Mouse (Mus musculus) kidney, postnatal 36 days (tissue): ENCODE data around the gene Slc17a3.
A peak's percentile ranks its signal among the peaks of the same experiment; 100 is the strongest.

Experiments
- DNase-seq, 2 experiments: peaks; one replicate each; pipeline ENCODE4 v3.0.0; 2021 to 2022; ENCODE audit warnings: mixed read lengths in 2 of 2

The Slc17a3 gene

DNA sequence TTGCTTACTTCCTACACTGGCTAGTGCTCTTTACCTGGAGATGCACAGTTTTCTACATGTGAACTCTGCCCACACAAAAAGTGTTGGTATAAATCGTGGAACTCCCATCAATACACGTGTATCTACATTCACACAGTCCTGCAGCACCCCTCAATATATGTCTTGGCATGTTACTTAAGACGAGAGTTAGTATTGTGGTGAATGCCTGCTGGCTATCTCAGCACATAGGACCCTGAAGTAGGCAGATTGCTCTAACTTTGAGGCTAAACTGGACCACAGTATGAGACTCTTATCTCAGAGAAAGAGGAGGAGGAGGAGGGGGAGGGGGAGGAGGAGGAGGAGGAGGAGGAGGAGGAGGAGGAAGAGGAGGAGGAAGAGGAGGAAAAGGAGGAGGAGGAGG, 39.9 kb downstream of the Slc17a3 start:
- DNase-seq, result no peak

DNA sequence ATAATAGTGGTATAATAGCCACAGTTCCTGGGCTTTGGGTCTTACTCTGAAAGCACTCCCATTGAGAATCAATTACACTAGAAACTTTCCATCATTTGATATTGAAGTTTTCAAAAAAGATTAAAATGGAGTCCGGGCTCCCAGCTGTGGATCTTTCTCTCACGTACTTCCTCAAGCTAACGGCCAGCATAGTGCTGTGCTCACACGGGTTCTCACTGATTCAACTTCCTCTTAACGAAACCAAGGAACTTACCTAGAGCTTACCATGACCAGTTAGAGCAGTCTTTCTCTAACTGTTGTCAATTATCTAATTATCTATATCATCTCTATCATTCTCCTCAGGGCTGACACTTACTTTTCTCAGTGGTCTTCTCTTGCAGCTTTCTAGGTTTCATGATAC, 40.4 kb downstream of the Slc17a3 start:
- no peak for DNase-seq

DNA sequence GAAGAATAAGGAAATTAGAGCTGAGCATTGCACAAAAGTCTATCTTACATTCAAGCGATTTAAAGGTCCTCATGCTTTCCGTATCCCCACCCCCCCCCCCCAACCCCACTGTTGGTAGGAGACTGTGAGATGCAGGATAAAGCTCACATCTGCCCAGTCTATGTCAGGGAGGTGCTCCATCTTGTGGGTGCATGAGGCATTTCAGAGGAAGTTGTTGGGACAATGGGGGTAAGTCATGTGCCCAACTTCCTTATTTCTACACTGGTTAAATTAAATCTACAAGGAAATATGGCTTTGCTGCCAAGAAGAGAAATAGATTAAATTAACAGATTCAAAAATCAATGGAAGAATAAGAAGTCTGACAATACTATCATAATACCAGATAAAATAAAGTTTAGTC, 46.3 kb downstream of the Slc17a3 start:
- DNase-seq, result peak in 1 of 2 experiments; percentile 50

DNA sequence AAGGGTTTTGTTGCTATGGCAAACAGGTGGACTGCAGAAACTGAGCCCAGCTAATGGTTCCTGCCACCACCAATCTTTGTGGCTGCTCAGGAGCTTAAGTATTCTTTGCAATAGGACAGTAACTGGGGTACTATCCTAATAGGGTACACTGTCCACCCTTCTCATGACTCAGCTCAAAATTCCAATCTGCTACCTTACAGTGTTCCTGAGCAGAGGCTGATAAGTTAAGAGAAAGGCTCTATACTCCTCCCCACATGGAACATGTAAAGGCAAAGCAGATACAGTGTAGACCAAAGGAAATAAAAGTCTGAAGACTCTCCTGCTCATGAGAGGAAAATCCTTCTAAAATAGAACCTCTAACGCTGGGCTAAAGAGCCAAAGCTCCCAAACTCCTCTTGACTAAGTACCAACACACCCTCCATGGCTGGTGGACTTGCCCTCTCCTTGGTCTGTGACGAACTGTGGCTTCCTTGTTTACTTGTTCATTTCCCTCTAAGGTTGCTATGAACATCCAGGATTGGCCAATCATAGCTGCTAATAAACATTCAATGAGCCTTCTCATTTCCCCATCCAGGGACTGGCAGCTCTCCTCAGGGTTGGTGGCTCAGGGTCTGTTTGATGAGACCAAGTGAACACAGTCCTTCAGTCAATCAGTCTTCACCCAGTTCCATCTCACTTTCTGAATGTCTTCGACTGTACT, 47.9 kb downstream of the Slc17a3 start:
- no peak for DNase-seq

DNA sequence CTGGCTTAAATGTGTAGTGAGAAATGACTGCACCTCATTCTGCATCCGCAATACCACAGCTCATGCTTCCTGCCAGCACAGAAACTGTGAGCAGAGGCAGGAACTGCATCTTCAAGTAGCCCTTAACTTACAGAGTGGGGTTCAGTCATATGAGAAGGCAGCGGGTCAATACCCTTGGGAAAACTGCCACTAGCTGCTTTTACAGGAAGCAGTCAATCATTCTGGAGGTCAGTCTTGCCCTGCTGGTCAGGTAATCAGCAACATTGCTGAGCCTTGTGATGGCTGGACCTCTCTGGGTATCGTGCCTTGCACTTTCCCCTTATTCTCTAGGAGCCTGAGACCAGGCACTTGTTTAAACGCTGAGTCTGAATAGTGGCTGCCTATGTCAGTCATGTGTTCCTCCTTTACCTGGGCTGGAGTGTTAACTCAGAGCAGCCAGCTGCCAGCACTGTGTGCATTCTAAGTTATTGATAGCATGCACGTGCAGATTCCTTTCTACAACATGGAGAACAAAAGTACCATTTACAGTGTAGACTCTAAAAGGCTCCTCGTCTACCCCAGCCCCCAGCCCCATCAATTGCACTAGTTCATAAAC, 49.9 kb downstream of the Slc17a3 start:
- peak; percentile 61 to 66 for DNase-seq

DNA sequence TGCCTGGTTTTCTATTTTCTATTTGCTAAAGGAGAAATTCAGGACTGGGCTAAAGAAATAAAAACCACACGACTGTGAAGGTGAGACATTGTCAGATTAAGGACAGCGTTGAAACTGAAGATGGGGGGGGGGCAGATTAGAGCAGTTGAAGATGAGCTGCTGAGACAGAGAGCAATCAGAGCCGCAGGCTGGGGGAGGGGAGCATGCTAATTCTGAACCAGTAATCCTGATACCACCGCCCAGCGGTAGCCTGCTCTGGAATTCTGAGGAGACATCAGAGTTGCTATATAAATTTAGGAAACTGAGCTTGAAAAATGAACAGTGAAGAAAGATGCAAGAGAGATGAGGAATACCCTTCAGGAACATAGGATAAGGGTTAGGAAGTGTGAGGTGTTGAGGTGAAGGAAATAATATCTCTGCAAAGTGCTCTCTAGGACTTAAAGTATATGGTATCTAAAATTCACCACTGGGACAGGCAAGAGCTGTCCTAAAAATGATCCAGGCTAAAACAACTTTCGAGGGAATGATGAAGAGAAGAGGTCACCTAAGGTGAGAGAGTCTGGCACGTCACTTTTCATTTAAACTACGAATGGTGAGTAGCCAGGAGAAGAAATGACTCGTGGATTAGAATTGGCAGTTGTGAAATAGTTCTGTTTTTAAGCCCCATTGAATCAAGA, 53.5 kb downstream of the Slc17a3 start:
- no peak for DNase-seq

DNA sequence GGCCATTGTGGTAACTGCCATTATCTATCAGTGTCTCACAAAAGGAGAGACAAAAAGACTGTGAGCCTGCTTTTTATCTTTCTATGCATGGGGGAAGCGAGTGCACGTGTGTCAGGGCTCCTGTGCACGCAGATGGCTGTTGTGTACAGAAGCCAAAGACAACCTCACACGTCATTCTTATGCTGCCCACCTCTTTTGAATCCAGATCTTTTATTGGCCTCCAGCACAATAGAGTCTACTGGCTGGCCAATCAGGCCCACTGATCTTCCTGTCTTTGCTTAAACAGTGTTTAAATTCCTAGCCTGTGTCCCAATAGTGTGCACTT, 54.0 kb downstream of the Slc17a3 start:
- DNase-seq, result no peak

DNA sequence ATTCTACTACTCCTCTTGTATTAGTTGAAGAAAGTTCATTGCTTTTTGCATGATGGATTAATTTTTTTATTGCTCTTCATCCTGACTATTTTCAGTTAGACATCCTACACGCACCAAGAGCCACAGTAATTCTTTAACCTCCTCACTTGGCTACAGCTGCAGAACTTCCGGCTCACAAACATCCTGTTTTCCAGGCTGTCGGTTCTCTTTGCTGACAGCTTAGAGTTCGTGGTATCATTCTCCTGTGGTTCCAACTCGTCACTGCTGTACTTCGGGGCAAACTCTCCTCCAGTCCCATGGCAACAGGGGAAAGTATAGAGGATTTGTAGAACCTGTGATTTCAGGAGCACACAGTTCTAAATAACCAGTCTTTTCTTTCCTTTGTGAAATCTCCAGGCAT, 59.0 kb downstream of the Slc17a3 start:
- DNase-seq, result peak; percentile 29 to 38

DNA sequence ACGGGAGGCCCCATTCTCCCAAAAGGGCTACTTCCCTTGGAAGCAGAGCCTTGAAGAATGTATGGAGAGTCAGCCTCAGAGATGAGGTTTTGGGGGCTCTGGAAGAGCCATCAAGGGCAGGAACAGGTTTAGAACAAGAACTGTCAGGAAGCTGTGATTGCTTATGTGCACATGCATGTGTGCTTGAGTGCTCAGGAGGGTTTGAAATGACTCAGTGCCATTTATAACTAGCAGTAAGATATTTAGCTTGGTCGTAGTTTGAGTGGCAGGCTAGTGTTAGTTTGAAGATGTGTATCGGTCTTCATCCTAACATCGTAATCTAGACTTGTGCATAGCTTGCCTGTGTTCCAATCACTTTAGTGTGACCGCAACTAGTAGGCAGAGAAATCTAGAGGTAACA, 67.7 kb downstream of the Slc17a3 start:
- no peak for DNase-seq

DNA sequence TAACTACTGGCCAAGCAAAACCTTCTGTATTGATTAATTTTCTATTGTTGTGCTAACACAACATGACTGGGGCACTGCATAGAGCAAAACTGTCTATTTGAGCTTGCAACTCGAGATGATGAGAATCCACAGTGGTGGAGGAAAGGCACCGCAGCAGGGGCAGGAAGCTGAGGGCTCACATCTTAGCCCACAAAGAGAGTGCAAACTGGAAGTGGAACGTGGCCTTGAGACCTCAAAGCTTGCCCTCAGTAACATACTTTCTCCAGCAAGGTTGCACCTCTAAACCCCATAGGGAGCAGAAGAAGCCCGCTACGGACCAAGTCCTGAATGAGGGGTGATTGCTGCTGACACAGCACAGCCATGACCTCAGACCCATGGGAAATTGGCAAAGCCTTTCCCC, 70.9 kb downstream of the Slc17a3 start:
- no peak for DNase-seq
